ENCODE assay signal across 20 mouse cellular contexts in genomic region chr19:6073889-6074288, GRCm38 (mm10). TPM values are rescaled to one million over a fixed set of nuclear protein-coding genes. Genes with fewer than 3 reads are reported as not detected.
"Had no signal": no experiment of that assay in that cellular context is flagged by ENCODE, and none has a peak within 500 bp of the region (broad histone marks: within the 10 kb centered on the region; RNA-seq: fewer than 3 reads in every experiment).

No protein-coding gene starts in this region.

- H3K27ac ChIP-seq: kidney, embryonic 15.5 days; limb, embryonic 12.5 days; midbrain, embryonic 13.5 days; neural tube, embryonic 12.5 days had no signal

- H3K4me2 ChIP-seq: kidney, embryonic 15.5 days; limb, embryonic 12.5 days; midbrain, embryonic 13.5 days; neural tube, embryonic 12.5 days had no signal

- H3K9me3 ChIP-seq: kidney, embryonic 15.5 days; limb, embryonic 12.5 days; midbrain, embryonic 13.5 days; neural tube, embryonic 12.5 days had no signal

- DNase-seq: kidney, adult 2 months; kidney, postnatal 14 days; layer of hippocampus, adult 9-11 months; layer of hippocampus, postnatal 36 days; lung, adult 2 months; lung, postnatal 36 days; retina, postnatal 1 day; thymus, postnatal 36 days had no signal

- H3K27me3 ChIP-seq: kidney, embryonic 15.5 days; limb, embryonic 12.5 days; midbrain, embryonic 13.5 days; neural tube, embryonic 12.5 days had no signal

- H3K4me3 ChIP-seq: kidney, embryonic 15.5 days; limb, embryonic 12.5 days; midbrain, embryonic 13.5 days; neural tube, embryonic 12.5 days had no signal

- H3K9ac ChIP-seq: kidney, embryonic 15.5 days; limb, embryonic 12.5 days; midbrain, embryonic 13.5 days; neural tube, embryonic 12.5 days had no signal

- ATAC-seq: intestine, embryonic 16.5 days; lung, postnatal 0 days; midbrain, embryonic 13.5 days had no signal

RNA-seq across cellular contexts. Expression of gene Tmem262, which starts 5.9 kb away (rescaled TPM):
- total RNA-seq: layer of hippocampus, postnatal 36 days; left cerebral cortex, postnatal 36 days; liver, adult 2 months; megakaryocyte-erythroid progenitor cell, adult 5-6 weeks had no signal
- polyA plus RNA-seq: intestine, embryonic 16.5 days; kidney, embryonic 15.5 days; limb, embryonic 12.5 days; liver, adult 2 months; lung, adult 2 months; lung, postnatal 0 days; midbrain, embryonic 13.5 days; neural tube, embryonic 12.5 days; stomach, embryonic 16.5 days; thymus, postnatal 0 days had no signal

RNA-seq across cellular contexts. Expression of gene Gm28374, which starts 8.2 kb away (rescaled TPM):
- total RNA-seq: neutrophil, adult 5-6 weeks had no signal
- polyA plus RNA-seq: kidney, adult 2 months had no signal
